Mouse (Mus musculus): ENCODE measurements at regions not wholly inside any gene's neighbourhood (a gene's known extent, or its start where the extent isn't known, plus 50 kb on each side); places are given as distances from the start of the nearest gene placed in this dataset.

DNA sequence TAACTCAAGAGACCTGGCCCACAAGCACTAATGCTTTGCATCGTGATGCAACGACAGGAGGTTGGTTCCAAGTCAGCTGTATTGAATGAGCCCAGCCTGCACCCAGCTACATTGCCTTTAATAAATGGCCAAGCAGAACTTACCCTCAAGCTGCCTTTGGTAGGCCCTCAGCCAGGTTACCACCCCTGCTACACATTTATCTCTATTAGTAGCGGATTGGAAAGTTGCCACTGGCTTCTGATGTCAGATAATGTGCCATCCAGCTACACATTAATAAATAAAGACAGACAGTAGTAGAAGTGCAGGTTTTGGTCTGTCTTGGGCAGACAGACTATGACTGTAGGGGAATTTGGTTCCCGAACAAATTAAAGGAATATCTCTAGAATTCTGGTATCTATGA is 82.0 kb upstream of the 4930583I09Rik start:
- Histone ChIP-seq H3K4me2 (no peak overlapping the region), H3K9ac (no peak overlapping the region), H3K27me3 (replicated peaks) (no peaks in the 10 kb centered on the region), H3K4me3 (no peak overlapping the region), H3K27ac (ENCODE audit: poor library complexity, severe bottlenecking) (no peak overlapping the region), H3K4me1 (replicated peaks) (peaks cover 14% of the 10 kb centered on the region), H3K36me3 (no peaks in the 10 kb centered on the region), H3K9me3 (replicated peaks) (no peaks in the 10 kb centered on the region)
- no peak for ATAC-seq (ENCODE audit: insufficient number of reproducible peaks, low FRiP score)
- 82% methylated on average over 4 of the region's 4 CpGs for WGBS

DNA sequence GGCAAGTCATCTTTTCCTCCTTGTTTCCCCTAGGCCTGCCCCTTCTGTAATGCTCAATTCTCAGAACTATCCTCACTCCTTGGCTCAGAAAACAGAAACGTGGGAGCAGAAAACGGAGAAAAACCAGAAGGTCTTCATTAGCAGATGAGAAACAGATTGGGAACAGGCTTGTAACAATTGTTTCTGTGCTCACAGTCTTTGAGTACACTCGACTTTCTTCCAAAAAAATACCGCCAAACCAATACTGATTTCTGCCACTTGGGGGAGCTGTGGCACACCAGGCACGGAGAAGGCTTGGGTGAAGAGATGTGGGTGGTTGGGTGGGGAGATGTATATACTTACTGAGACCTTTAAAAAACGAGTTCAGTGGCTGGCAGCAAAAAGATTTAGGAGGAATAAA is 80.8 kb upstream of the 4930583I09Rik start:
- no peak overlapping the region for H3K4me3 ChIP-seq
- no peak overlapping the region for H3K27ac ChIP-seq (ENCODE audit: poor library complexity, severe bottlenecking)
- no peak overlapping the region for H3K9ac ChIP-seq
- ATAC-seq (ENCODE audit: insufficient number of reproducible peaks, low FRiP score): no peak
- no peaks in the 10 kb centered on the region for H3K9me3 ChIP-seq (replicated peaks)
- H3K4me2 ChIP-seq: no peak overlapping the region
- peaks cover 9% of the 10 kb centered on the region for H3K4me1 ChIP-seq (replicated peaks)
- 66% methylated on average over 6 of the region's 6 CpGs for WGBS
- no peaks in the 10 kb centered on the region for H3K36me3 ChIP-seq
- no peaks in the 10 kb centered on the region for H3K27me3 ChIP-seq (replicated peaks)

DNA sequence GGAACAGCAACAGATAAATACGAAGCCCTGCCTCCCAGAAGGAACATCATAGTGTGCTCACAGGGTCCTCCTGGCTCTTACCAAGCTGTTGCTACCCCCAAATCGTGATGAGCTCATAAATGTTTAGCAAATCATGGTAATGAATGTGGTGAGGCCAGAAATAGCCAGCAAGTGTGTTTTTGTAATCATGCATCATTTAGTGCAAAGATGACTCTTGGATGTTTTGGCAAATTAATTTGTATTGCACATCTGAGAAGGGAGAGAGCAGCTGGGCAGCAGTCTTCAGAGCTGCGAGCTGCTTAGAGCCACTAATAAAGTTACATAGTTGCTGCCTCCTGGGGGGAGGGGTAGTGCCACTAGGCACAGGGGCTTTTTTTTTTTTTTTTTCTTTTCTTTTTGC is 79.8 kb upstream of the 4930583I09Rik start:
- no peak overlapping the region for H3K9ac ChIP-seq
- WGBS: 50% methylated on average over 3 of the region's 3 CpGs
- H3K4me3 ChIP-seq: no peak overlapping the region
- no peaks in the 10 kb centered on the region for H3K36me3 ChIP-seq
- no peaks in the 10 kb centered on the region for H3K27me3 ChIP-seq (replicated peaks)
- peaks cover 9% of the 10 kb centered on the region for H3K4me1 ChIP-seq (replicated peaks)
- no peaks in the 10 kb centered on the region for H3K9me3 ChIP-seq (replicated peaks)
- no peak overlapping the region for H3K27ac ChIP-seq (ENCODE audit: poor library complexity, severe bottlenecking)
- ATAC-seq (ENCODE audit: insufficient number of reproducible peaks, low FRiP score): no peak
- H3K4me2 ChIP-seq: no peak overlapping the region

DNA sequence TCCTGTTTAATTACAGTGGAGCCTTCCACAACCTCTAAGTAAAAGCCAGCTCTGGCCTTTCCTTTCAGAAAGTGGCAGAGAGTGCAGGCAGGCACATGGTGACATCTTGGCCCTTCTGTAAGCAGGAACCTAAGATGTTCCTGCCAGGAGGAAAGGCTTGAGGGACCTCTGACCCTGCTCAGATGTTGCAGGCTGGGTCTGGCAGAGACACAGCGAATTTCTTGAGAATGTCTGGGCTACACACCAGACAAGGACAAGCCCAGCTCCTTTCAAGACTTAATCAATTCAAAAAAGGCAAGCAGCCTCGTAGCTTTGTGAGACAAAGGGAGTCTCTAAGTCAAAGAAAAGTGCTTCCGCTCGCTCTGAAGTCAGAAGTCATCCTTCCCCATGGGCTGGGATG is 79.2 kb upstream of the 4930583I09Rik start:
- Histone ChIP-seq H3K9ac (no peak overlapping the region), H3K27me3 (replicated peaks) (no peaks in the 10 kb centered on the region; the same call in 1 of the 2 replicates), H3K4me3 (no peak overlapping the region), H3K4me1 (replicated peaks) (peaks cover 9% of the 10 kb centered on the region), H3K9me3 (replicated peaks) (0 out of 2 replicates have a peak, but pooled peaks cover 3% of the 10 kb centered on the region), H3K36me3 (no peaks in the 10 kb centered on the region), H3K4me2 (no peak overlapping the region), H3K27ac (ENCODE audit: poor library complexity, severe bottlenecking) (no peak overlapping the region)
- WGBS: 59% methylated on average over 4 of the region's 4 CpGs
- no peak for ATAC-seq (ENCODE audit: insufficient number of reproducible peaks, low FRiP score)

DNA sequence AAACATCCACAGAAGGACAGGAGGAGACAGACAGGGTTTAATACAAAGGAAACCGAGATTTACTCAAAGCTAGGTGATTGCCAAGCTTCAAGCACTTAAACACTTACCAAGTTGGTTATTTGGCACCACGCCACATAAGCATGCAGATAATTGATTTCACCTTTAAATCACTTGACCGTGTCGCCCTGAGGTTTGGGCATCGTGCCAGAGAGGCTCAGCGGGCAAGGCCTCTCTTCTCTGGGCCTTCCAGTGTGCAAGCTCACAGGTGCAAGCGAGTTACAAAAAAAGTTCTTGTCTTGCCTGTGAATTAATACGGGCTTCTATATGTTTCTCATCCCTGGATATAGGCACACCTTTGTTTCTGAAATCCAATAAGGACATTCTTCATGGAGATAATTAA is 78.4 kb upstream of the 4930583I09Rik start:
- H3K27ac ChIP-seq (ENCODE audit: poor library complexity, severe bottlenecking): no peak overlapping the region
- WGBS: 51% methylated on average over 8 of the region's 8 CpGs
- no peak for ATAC-seq (ENCODE audit: insufficient number of reproducible peaks, low FRiP score)
- no peaks in the 10 kb centered on the region for H3K36me3 ChIP-seq
- H3K9ac ChIP-seq: no peak overlapping the region
- H3K4me3 ChIP-seq: no peak overlapping the region
- 0 out of 2 replicates have a peak, but pooled peaks cover 3% of the 10 kb centered on the region for H3K9me3 ChIP-seq (replicated peaks)
- H3K4me2 ChIP-seq: no peak overlapping the region
- H3K4me1 ChIP-seq (replicated peaks): peaks cover 9% of the 10 kb centered on the region
- no peaks in the 10 kb centered on the region; the same call in 1 of the 2 replicates for H3K27me3 ChIP-seq (replicated peaks)

DNA sequence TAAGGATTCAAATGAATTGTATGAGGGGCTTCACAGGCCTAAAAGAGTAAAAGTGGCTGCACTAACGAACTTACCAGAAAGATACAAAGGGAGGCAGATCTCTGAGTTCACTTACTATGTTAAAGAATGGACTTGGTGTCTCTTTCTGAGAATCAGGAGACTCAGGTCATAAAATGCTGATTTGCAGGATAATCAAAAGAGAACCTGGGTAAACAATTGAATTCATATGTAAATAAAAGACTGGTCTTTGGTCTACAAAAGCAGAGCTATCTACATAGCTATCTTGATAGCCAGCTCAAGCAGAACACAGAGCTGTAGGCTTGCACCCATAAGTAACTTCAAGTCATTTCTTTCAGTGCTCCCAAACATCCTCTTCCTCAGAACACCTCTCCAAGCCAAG is 72.8 kb upstream of the 4930583I09Rik start:
- Histone ChIP-seq H3K27me3 (replicated peaks) (no peaks in the 10 kb centered on the region; the same call in 1 of the 2 replicates), H3K9me3 (replicated peaks) (0 out of 2 replicates have a peak, but pooled peaks cover 6% of the 10 kb centered on the region), H3K9ac (no peak overlapping the region), H3K36me3 (no peaks in the 10 kb centered on the region), H3K4me1 (replicated peaks) (no peaks in the 10 kb centered on the region), H3K4me3 (no peak overlapping the region), H3K27ac (ENCODE audit: poor library complexity, severe bottlenecking) (no peak overlapping the region), H3K4me2 (no peak overlapping the region)
- no peak for ATAC-seq (ENCODE audit: insufficient number of reproducible peaks, low FRiP score)
- 87% methylated on average over 1 of the region's 1 CpGs for WGBS

DNA sequence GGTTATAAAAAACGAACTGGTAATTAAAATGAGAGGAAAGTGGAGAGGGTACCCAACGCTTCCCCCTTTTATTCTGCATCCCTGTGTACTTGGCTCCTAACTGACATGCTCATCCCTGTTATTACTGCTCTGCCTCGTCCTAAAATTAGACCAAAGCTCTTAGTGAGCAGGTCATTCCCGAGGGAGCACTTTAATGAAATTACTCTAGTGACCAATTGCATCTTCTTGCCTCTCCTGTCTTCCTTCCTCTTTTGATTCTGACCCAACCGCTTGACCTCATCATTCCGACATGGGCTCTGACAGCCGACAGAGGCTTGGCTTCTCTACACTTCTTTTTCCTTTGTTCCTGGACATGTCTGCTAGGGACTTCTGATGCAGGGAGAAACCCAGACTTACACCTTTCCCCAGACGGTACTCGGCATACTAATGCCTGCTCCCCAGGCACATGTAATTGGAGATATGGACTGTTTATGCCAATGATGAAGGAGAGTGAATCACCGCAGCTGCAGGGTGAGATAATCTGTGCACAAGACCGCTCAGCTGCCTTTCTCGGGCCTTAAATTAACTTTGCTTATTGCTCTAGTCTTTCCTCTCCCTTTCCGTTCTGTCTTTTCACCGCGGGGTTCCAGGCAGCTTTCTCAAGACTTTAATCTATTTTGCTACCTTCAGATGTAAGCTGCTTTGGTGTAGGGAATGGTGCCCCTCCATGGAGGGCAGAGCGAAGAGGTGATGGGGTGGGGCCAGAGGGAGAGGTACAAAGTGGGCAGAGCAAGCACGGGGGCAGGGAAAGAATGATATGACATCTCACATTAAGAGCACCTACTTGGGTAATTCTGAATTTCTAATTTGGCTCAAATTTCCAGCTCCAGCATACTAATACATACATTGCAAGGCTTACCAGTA is 66.1 kb upstream of the 4930583I09Rik start:
- Histone ChIP-seq H3K36me3 (no peaks in the 10 kb centered on the region), H3K4me2 (no peak overlapping the region), H3K4me3 (no peak overlapping the region), H3K27me3 (replicated peaks) (no peaks in the 10 kb centered on the region), H3K27ac (ENCODE audit: poor library complexity, severe bottlenecking) (no peak overlapping the region), H3K4me1 (replicated peaks) (0 out of 2 replicates have a peak, but pooled peaks cover 6% of the 10 kb centered on the region), H3K9ac (no peak overlapping the region), H3K9me3 (replicated peaks) (no peaks in the 10 kb centered on the region)
- WGBS: 49% methylated on average over 17 of the region's 17 CpGs
- ATAC-seq (ENCODE audit: insufficient number of reproducible peaks, low FRiP score): no peak

DNA sequence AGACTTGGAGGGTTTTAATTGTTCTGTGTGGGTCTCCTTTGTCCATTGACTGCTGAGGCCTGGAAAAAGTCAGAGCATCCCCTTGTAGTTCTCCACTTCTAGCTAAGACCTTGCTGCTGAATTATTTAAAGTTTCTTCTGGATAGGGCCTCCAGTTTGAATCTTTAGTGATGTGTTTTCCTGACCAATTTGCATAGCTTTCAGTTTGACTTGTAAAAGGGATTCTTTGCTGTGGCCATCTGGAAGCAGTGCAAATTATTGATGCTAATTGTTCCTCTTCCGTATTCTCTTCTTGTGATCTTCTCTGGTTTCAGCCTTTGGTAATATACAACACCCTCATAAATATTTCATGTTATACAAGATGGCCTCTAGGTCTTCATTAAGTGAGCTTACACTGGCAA is 61.6 kb upstream of the 4930583I09Rik start:
- no peak overlapping the region for H3K4me2 ChIP-seq
- no peak overlapping the region for H3K4me3 ChIP-seq
- WGBS: 84% methylated on average over 1 of the region's 1 CpGs

DNA sequence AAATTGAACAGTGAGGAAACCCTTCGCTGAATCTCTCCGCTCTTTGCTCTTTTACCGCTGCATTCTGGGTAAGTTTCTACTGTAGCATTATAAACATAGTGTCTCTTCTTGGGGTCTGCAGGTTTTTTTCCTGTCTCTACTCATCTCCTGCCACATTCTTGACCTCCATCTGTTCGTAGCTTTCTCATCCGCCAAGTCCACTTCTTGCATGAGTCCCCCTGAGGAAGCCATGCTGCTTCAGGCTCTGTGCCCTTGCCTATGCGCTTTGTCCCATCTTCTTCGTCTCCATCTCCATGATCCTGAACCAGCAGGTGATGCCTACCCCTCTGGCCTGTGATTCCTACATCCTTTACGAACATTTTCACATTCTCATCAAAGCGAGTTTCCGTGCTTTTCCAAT is 60.0 kb upstream of the 4930583I09Rik start:
- Histone ChIP-seq H3K4me2 (no peak overlapping the region), H3K27ac (ENCODE audit: poor library complexity, severe bottlenecking) (no peak overlapping the region), H3K4me3 (no peak overlapping the region), H3K4me1 (replicated peaks) (no peaks in the 10 kb centered on the region), H3K9me3 (replicated peaks) (no peaks in the 10 kb centered on the region), H3K9ac (no peak overlapping the region), H3K27me3 (replicated peaks) (no peaks in the 10 kb centered on the region), H3K36me3 (no peaks in the 10 kb centered on the region)
- no peak for ATAC-seq (ENCODE audit: insufficient number of reproducible peaks, low FRiP score)
- 86% methylated on average over 10 of the region's 10 CpGs for WGBS

More for the DNA sequence above, 61.6 kb upstream of the 4930583I09Rik start:
- Histone ChIP-seq H3K27ac (ENCODE audit: poor library complexity, severe bottlenecking) (no peak overlapping the region), H3K4me1 (replicated peaks) (0 out of 2 replicates have a peak, but pooled peaks cover 6% of the 10 kb centered on the region), H3K9me3 (replicated peaks) (no peaks in the 10 kb centered on the region), H3K27me3 (replicated peaks) (no peaks in the 10 kb centered on the region), H3K36me3 (no peaks in the 10 kb centered on the region), H3K9ac (no peak overlapping the region)
- ATAC-seq (ENCODE audit: insufficient number of reproducible peaks, low FRiP score): no peak

DNA sequence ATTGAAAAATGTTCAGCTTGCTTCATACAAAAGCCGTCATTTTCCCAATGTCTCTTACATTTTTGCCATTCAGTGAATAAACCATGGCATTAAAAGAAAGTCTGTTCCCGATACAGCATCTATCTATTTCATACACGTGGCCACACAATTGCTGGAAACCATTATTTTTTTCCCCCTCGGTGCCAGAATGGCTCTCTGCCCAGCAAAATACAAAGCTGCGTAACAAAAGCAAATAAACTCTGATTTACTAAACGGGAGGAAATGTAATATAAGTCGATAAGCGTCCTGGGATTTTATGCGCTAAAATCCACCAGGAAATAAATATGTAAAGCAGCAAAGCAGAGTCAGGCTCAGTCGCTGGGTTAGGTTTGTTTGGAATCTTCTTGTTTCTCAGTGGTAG is 59.6 kb upstream of the 4930583I09Rik start:
- ATAC-seq (ENCODE audit: insufficient number of reproducible peaks, low FRiP score): no peak
- H3K9ac ChIP-seq: no peak overlapping the region
- 72% methylated on average over 10 of the region's 10 CpGs for WGBS
- no peaks in the 10 kb centered on the region for H3K36me3 ChIP-seq
- no peak overlapping the region for H3K4me3 ChIP-seq
- no peak overlapping the region for H3K27ac ChIP-seq (ENCODE audit: poor library complexity, severe bottlenecking)
- no peaks in the 10 kb centered on the region for H3K4me1 ChIP-seq (replicated peaks)
- H3K9me3 ChIP-seq (replicated peaks): no peaks in the 10 kb centered on the region
- no peaks in the 10 kb centered on the region for H3K27me3 ChIP-seq (replicated peaks)
- H3K4me2 ChIP-seq: no peak overlapping the region

DNA sequence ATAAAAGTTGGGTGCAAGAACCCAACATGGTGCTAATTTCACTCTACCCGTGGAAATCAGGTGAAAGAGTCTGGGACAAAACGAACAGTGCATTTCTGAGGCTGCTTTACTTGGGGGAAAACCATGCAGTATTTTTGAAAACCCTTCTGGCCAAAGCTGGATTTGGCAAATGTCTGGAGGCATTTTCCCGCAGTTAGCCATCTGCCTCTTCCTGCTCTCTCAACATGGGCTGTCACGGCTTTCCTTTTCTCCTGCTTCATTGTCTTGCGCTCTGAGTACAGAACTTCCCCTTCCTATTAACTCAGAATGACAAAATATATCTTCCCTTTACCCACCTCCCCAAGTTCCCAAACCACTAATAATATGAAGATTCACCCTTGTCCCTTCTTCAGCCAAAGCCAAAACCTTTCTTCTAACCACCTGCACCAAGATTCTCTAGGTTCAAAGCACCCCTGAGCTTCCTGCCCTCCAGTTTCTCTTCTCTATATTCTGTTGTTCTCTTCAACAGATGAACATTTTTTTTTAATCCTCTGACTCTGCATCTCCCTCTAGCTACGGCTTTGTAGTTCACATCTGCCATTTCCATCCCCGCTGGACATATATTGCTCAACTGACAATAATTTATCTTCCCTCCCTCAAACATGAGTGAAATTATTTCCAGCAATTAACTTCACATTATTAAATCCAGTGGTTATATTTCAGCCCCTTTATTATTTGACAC is 57.5 kb upstream of the 4930583I09Rik start:
- Histone ChIP-seq H3K27me3 (replicated peaks) (no peaks in the 10 kb centered on the region), H3K9ac (no peak overlapping the region), H3K4me2 (no peak overlapping the region), H3K9me3 (replicated peaks) (no peaks in the 10 kb centered on the region), H3K27ac (ENCODE audit: poor library complexity, severe bottlenecking) (no peak overlapping the region), H3K4me1 (replicated peaks) (no peaks in the 10 kb centered on the region), H3K36me3 (no peaks in the 10 kb centered on the region), H3K4me3 (no peak overlapping the region)
- 75% methylated on average over 7 of the region's 7 CpGs for WGBS
- ATAC-seq (ENCODE audit: insufficient number of reproducible peaks, low FRiP score): no peak

Data from heart, embryonic 12.5 days (tissue).